8 mouse cellular contexts compared by ENCODE assay signal in genomic region chr7:83659159-83660065, GRCm38 (mm10). TPM values are rescaled to one million over a fixed set of nuclear protein-coding genes. Genes with fewer than 3 reads are reported as not detected.
DNase-seq lines count a peak whose midpoint lies in the region; ATAC-seq and TF ChIP-seq lines count a peak whose summit lies in the region.

No protein-coding gene starts in this region.

- intact Hi-C loops in heart, adult 2 months (cut with DNase I): loop anchor here (1.0 kb wide), 1 partner anchor 224 kb away; no protein-coding TSS in a partner anchor
- intact Hi-C loops in heart, postnatal 25 days (cut with DNase I): no loop called here

- H3K4me2 ChIP-seq in lung, embryonic 14.5 days: no peak overlapping the region
- no peak overlapping the region for H3K4me2 ChIP-seq in stomach, postnatal 0 days (replicated peaks; ENCODE audit: low read depth)
- no peak overlapping the region for H3K4me2 ChIP-seq in midbrain, embryonic 15.5 days

- no peak for TF ChIP-seq CTCF in heart, adult 2 months (IDR thresholded peaks at IDR 0.05)
- TF ChIP-seq CTCF in lung, embryonic 14.5 days (IDR thresholded peaks at IDR 0.05; ENCODE audit: low read depth): no peak
- TF ChIP-seq CTCF in stomach, postnatal 0 days (IDR thresholded peaks at IDR 0.05; ENCODE audit: low read depth): 0 out of 2 replicates have a peak, but pooled peaks have one; percentile 13

- WGBS in heart, adult 2 months: 48% methylated on average over 9 of the region's 9 CpGs
- WGBS in heart, embryonic 10.5 days: 80% methylated on average over 9 of the region's 9 CpGs
- 61% methylated on average over 9 of the region's 9 CpGs for WGBS in lung, embryonic 14.5 days
- 63% methylated on average over 9 of the region's 9 CpGs for WGBS in stomach, postnatal 0 days
- 91% methylated on average over 9 of the region's 9 CpGs for WGBS in midbrain, embryonic 15.5 days

- H3K36me3 ChIP-seq in heart, adult 2 months (ENCODE audit: control insufficient read depth, insufficient read depth, low read length): peaks cover 4% of the 10 kb centered on the region; the same call in 1 of the 2 replicates
- H3K36me3 ChIP-seq in heart, embryonic 10.5 days: no peaks in the 10 kb centered on the region
- H3K36me3 ChIP-seq in lung, embryonic 14.5 days (ENCODE audit: insufficient read depth): no peaks in the 10 kb centered on the region
- H3K36me3 ChIP-seq in stomach, postnatal 0 days (ENCODE audit: control insufficient read depth, insufficient read depth, low read length): no peaks in the 10 kb centered on the region
- no peaks in the 10 kb centered on the region for H3K36me3 ChIP-seq in midbrain, embryonic 15.5 days (replicated peaks)

- H3K27ac ChIP-seq in heart, adult 2 months: peak overlapping the region; percentile 78
- H3K27ac ChIP-seq in heart, embryonic 10.5 days: no peak overlapping the region
- peak overlapping the region; percentile 19; the same call in 1 of the 2 replicates for H3K27ac ChIP-seq in lung, embryonic 14.5 days (ENCODE audit: low read depth)
- H3K27ac ChIP-seq in stomach, postnatal 0 days (replicated peaks): peak overlapping the region; percentile 53; the same call in 1 of the 2 replicates
- no peak overlapping the region for H3K27ac ChIP-seq in midbrain, embryonic 15.5 days

- H3K4me3 ChIP-seq in heart, adult 2 months: no peak overlapping the region
- H3K4me3 ChIP-seq in heart, embryonic 10.5 days: no peak overlapping the region
- H3K4me3 ChIP-seq in lung, embryonic 14.5 days (ENCODE audit: low read depth, low read length): no peak overlapping the region
- H3K4me3 ChIP-seq in stomach, postnatal 0 days (ENCODE audit: low read depth, low read length): no peak overlapping the region
- no peak overlapping the region for H3K4me3 ChIP-seq in midbrain, embryonic 15.5 days

- no peaks in the 10 kb centered on the region for H3K79me2 ChIP-seq in heart, adult 2 months (replicated peaks; ENCODE audit: control insufficient read depth, insufficient read depth, low read length)

- peak; percentile 61; the same call in 1 of the 2 replicates for TF ChIP-seq EP300 in heart, adult 2 months (IDR thresholded peaks at IDR 0.05; ENCODE audit: insufficient read depth, low read depth, low read length)
- TF ChIP-seq EP300 in stomach, postnatal 0 days (optimal IDR thresholded peaks at IDR 0.05): no peak

- 0 out of 2 replicates have a peak, but pooled peaks have one; percentile 23 for TF ChIP-seq POLR2A in heart, adult 2 months (IDR thresholded peaks at IDR 0.05; ENCODE audit: insufficient read depth, low read depth, low read length)

- peak; percentile 60 to 80 for DNase-seq in heart, adult 2 months
- DNase-seq in heart, embryonic 10.5 days (ENCODE audit: low spot score): no peak
- peak; percentile 88 for DNase-seq in brain, adult 2 months (ENCODE audit: low read depth, low spot score)
- peak; percentile 39 for DNase-seq in heart, postnatal 25 days (ENCODE audit: low spot score)
- peak; percentile 60 for DNase-seq in lung, embryonic 14.5 days
- DNase-seq in stomach, postnatal 0 days (ENCODE audit: low spot score): peak; percentile 43
- DNase-seq in ovary, postnatal 10 days (ENCODE audit: low spot score): no peak

- H3K4me1 ChIP-seq in heart, adult 2 months (ENCODE audit: control insufficient read depth, insufficient read depth, low read length): peaks cover 6% of the 10 kb centered on the region
- no peaks in the 10 kb centered on the region for H3K4me1 ChIP-seq in heart, embryonic 10.5 days
- H3K4me1 ChIP-seq in lung, embryonic 14.5 days (ENCODE audit: insufficient read depth): peaks cover 2% of the 10 kb centered on the region; the same call in 1 of the 2 replicates
- no peaks in the 10 kb centered on the region for H3K4me1 ChIP-seq in stomach, postnatal 0 days (replicated peaks; ENCODE audit: control insufficient read depth, insufficient read depth)
- no peaks in the 10 kb centered on the region for H3K4me1 ChIP-seq in midbrain, embryonic 15.5 days

- H3K9me3 ChIP-seq in heart, embryonic 10.5 days: no peaks in the 10 kb centered on the region
- no peaks in the 10 kb centered on the region for H3K9me3 ChIP-seq in lung, embryonic 14.5 days (ENCODE audit: low read depth, low read length)
- H3K9me3 ChIP-seq in stomach, postnatal 0 days (ENCODE audit: control insufficient read depth, low read length): no peaks in the 10 kb centered on the region
- H3K9me3 ChIP-seq in midbrain, embryonic 15.5 days: no peaks in the 10 kb centered on the region

- H3K9ac ChIP-seq in heart, adult 2 months (ENCODE audit: low read depth, low read length): no peak overlapping the region
- no peak overlapping the region for H3K9ac ChIP-seq in lung, embryonic 14.5 days
- no peak overlapping the region for H3K9ac ChIP-seq in stomach, postnatal 0 days (ENCODE audit: low read length)
- H3K9ac ChIP-seq in midbrain, embryonic 15.5 days: no peak overlapping the region

- H3K27me3 ChIP-seq in heart, adult 2 months (ENCODE audit: control insufficient read depth, insufficient read depth, low read length): no peaks in the 10 kb centered on the region
- no peaks in the 10 kb centered on the region for H3K27me3 ChIP-seq in heart, embryonic 10.5 days (ENCODE audit: insufficient read depth, poor library complexity, severe bottlenecking)
- H3K27me3 ChIP-seq in lung, embryonic 14.5 days (ENCODE audit: insufficient read depth, low read length): no peaks in the 10 kb centered on the region
- H3K27me3 ChIP-seq in stomach, postnatal 0 days (ENCODE audit: control insufficient read depth, insufficient read depth, low read length): no peaks in the 10 kb centered on the region
- H3K27me3 ChIP-seq in midbrain, embryonic 15.5 days (replicated peaks): no peaks in the 10 kb centered on the region

- no peak; the same call in 1 of the 2 replicates for ATAC-seq in lung, embryonic 14.5 days (ENCODE audit: insufficient read depth)
- ATAC-seq in stomach, postnatal 0 days (ENCODE audit: low FRiP score, low TSS enrichment): peak; percentile 73
- no peak for ATAC-seq in midbrain, embryonic 15.5 days (replicated peaks)

RNA-seq across cellular contexts. Expression of gene Stard5, which starts 27.7 kb away (rescaled TPM):
- total RNA-seq in heart, adult 2 months (2021): 1 to 10 TPM; 8.6 to 9.2 TPM
- 6.7 and 9.6 TPM in 2 replicates for polyA plus RNA-seq in heart, adult 2 months (2012; rRNA removed)
- polyA plus RNA-seq in heart, embryonic 10.5 days (2016; fragmentation: Nextera tagmentation; extraction: Ambion mirVana): 28.9 and 31.9 TPM in 2 replicates
- total RNA-seq in heart, postnatal 25 days (2021): 10 to 100 TPM; 11.0 to 11.9 TPM
- 13.3 and 14.1 TPM in 2 replicates for polyA plus RNA-seq in lung, embryonic 14.5 days (2014; fragmentation: Nextera tagmentation; extraction: Ambion mirVana)
- polyA plus RNA-seq in stomach, postnatal 0 days (2015; fragmentation: Nextera tagmentation; extraction: Ambion mirVana): 33.8 and 34.1 TPM in 2 replicates
- polyA plus RNA-seq in midbrain, embryonic 15.5 days (2015; fragmentation: Nextera tagmentation; extraction: Ambion mirVana): 5.9 TPM in 2 replicates

Comparison
In these comparisons a context has a peak if more than half of its experiments do, and no peak if none do; other contexts are left out.
1. DNase-seq: peak in heart, adult 2 months (2 of 2), brain, adult 2 months (single experiment), heart, postnatal 25 days (single experiment), lung, embryonic 14.5 days (single experiment) and stomach, postnatal 0 days (single experiment); none in heart, embryonic 10.5 days (single experiment) and ovary, postnatal 10 days (single experiment).
2. H3K27ac ChIP-seq: peak in heart, adult 2 months (single experiment), lung, embryonic 14.5 days (single experiment) and stomach, postnatal 0 days (single experiment); none in heart, embryonic 10.5 days (single experiment) and midbrain, embryonic 15.5 days (single experiment).